15 mouse cellular contexts compared by ENCODE assay signal in genomic region chr2:172663681-172664080, GRCm38 (mm10).
A peak's percentile ranks its signal among the peaks of the same experiment; 100 is the strongest.
DNase-seq lines count a peak whose midpoint lies in the region; ATAC-seq lines count a peak whose summit lies in the region.
"Had no signal": no experiment of that assay in that cellular context is flagged by ENCODE, and none has a peak within 500 bp of the region (broad histone marks: within the 10 kb centered on the region; RNA-seq: fewer than 3 reads in every experiment).

No protein-coding gene starts in this region.

- H3K27ac ChIP-seq in heart, embryonic 13.5 days (replicated peaks): no peak overlapping the region
- H3K27ac ChIP-seq in heart, embryonic 11.5 days (ENCODE audit: low read depth, low read length): no peak overlapping the region
- no peak overlapping the region for H3K27ac ChIP-seq in embryonic facial prominence, embryonic 11.5 days (replicated peaks; ENCODE audit: low read depth, low read length)
- peak overlapping the region; percentile 55; the same call in 1 of the 2 replicates for H3K27ac ChIP-seq in forebrain, embryonic 14.5 days (ENCODE audit: low read depth, low read length)
- no peak overlapping the region for H3K27ac ChIP-seq in midbrain, embryonic 13.5 days
- H3K27ac ChIP-seq: heart, embryonic 15.5 days; liver, embryonic 12.5 days had no signal

- 7% methylated on average over 6 of the region's 6 CpGs for WGBS in heart, embryonic 13.5 days
- 3% methylated on average over 6 of the region's 6 CpGs for WGBS in heart, embryonic 11.5 days (ENCODE audit: insufficient replicate concordance)
- 8% methylated on average over 6 of the region's 6 CpGs for WGBS in embryonic facial prominence, embryonic 11.5 days
- WGBS in forebrain, embryonic 14.5 days: under 1% methylated on average over 6 of the region's 6 CpGs
- WGBS in midbrain, embryonic 13.5 days: 8% methylated on average over 6 of the region's 6 CpGs

- H3K4me3 ChIP-seq in heart, embryonic 13.5 days: no peak overlapping the region
- H3K4me3 ChIP-seq in heart, embryonic 11.5 days (ENCODE audit: low read depth, low read length): no peak overlapping the region
- H3K4me3 ChIP-seq in embryonic facial prominence, embryonic 11.5 days (ENCODE audit: low read depth, low read length): no peak overlapping the region
- no peak overlapping the region for H3K4me3 ChIP-seq in forebrain, embryonic 14.5 days (ENCODE audit: low read depth, low read length)
- H3K4me3 ChIP-seq in midbrain, embryonic 13.5 days (replicated peaks): no peak overlapping the region
- H3K4me3 ChIP-seq: heart, embryonic 15.5 days; liver, embryonic 12.5 days had no signal

- no peak for ATAC-seq in heart, embryonic 13.5 days (ENCODE audit: extremely low read depth, insufficient number of reproducible peaks, low FRiP score, low TSS enrichment)
- no peak for ATAC-seq in heart, embryonic 11.5 days (replicated peaks; ENCODE audit: insufficient number of reproducible peaks, low FRiP score, low TSS enrichment)
- ATAC-seq in embryonic facial prominence, embryonic 11.5 days (replicated peaks; ENCODE audit: insufficient number of reproducible peaks, low FRiP score, low TSS enrichment, low read depth): no peak
- ATAC-seq in forebrain, embryonic 14.5 days: peak; percentile 65
- peak; percentile 59; the same call in 1 of the 2 replicates for ATAC-seq in midbrain, embryonic 13.5 days
- ATAC-seq in inflammation-experienced regulatory T-cells, adult 6 months: no peak
- ATAC-seq: lung, postnatal 0 days had no signal

- H3K4me2 ChIP-seq in heart, embryonic 13.5 days: peak overlapping the region; percentile 22
- no peak overlapping the region for H3K4me2 ChIP-seq in heart, embryonic 11.5 days
- H3K4me2 ChIP-seq in embryonic facial prominence, embryonic 11.5 days (ENCODE audit: low read depth, low read length): peak overlapping the region; percentile 13; the same call in 1 of the 2 replicates
- peak overlapping the region; percentile 28; the same call in 1 of the 2 replicates for H3K4me2 ChIP-seq in forebrain, embryonic 14.5 days (ENCODE audit: low read length)
- H3K4me2 ChIP-seq in midbrain, embryonic 13.5 days (replicated peaks): peak overlapping the region; percentile 5
- H3K4me2 ChIP-seq: heart, embryonic 15.5 days; liver, embryonic 12.5 days had no signal

- H3K9me3 ChIP-seq in heart, embryonic 13.5 days: 0 out of 2 replicates have a peak, but pooled peaks cover 4% of the 10 kb centered on the region
- no peaks in the 10 kb centered on the region for H3K9me3 ChIP-seq in heart, embryonic 11.5 days (replicated peaks; ENCODE audit: control insufficient read depth, low read length)
- H3K9me3 ChIP-seq in embryonic facial prominence, embryonic 11.5 days (replicated peaks; ENCODE audit: control insufficient read depth, low read length): no peaks in the 10 kb centered on the region
- no peaks in the 10 kb centered on the region for H3K9me3 ChIP-seq in forebrain, embryonic 14.5 days (replicated peaks; ENCODE audit: control insufficient read depth, low read length)
- no peaks in the 10 kb centered on the region for H3K9me3 ChIP-seq in midbrain, embryonic 13.5 days
- H3K9me3 ChIP-seq: heart, embryonic 15.5 days; liver, embryonic 12.5 days had no signal

- peaks cover 45% of the 10 kb centered on the region for H3K27me3 ChIP-seq in heart, embryonic 13.5 days (replicated peaks)
- H3K27me3 ChIP-seq in heart, embryonic 11.5 days (ENCODE audit: control insufficient read depth, insufficient read depth, low read length): peaks cover 31% of the 10 kb centered on the region
- no peaks in the 10 kb centered on the region for H3K27me3 ChIP-seq in embryonic facial prominence, embryonic 11.5 days (ENCODE audit: control insufficient read depth, insufficient read depth, low read length)
- H3K27me3 ChIP-seq in forebrain, embryonic 14.5 days (replicated peaks; ENCODE audit: control insufficient read depth, insufficient read depth, low read length): 0 out of 2 replicates have a peak, but pooled peaks cover 4% of the 10 kb centered on the region
- H3K27me3 ChIP-seq in midbrain, embryonic 13.5 days: peaks cover 40% of the 10 kb centered on the region

- no peak for DNase-seq in embryonic facial prominence, embryonic 11.5 days (ENCODE audit: low spot score)
- peak; percentile 72 for DNase-seq in forebrain, embryonic 14.5 days (ENCODE audit: low spot score)
- no peak for DNase-seq in adrenal gland, adult 18-20 months (ENCODE audit: low spot score in 2 of 2)
- DNase-seq: adrenal gland, postnatal 10 days; cerebellum, postnatal 14 days; right cerebral cortex, postnatal 25 days; thymus, adult 2 months had no signal

- no peak overlapping the region for H3K9ac ChIP-seq in heart, embryonic 13.5 days
- H3K9ac ChIP-seq in heart, embryonic 11.5 days (ENCODE audit: low read depth, low read length): no peak overlapping the region
- no peak overlapping the region for H3K9ac ChIP-seq in embryonic facial prominence, embryonic 11.5 days (replicated peaks; ENCODE audit: low read length)
- H3K9ac ChIP-seq in forebrain, embryonic 14.5 days (ENCODE audit: low read length): no peak overlapping the region
- no peak overlapping the region for H3K9ac ChIP-seq in midbrain, embryonic 13.5 days (replicated peaks)
- H3K9ac ChIP-seq: heart, embryonic 15.5 days; liver, embryonic 12.5 days had no signal

- H3K4me1 ChIP-seq in heart, embryonic 13.5 days: peaks cover 9% of the 10 kb centered on the region; the same call in 1 of the 2 replicates
- peaks cover 3% of the 10 kb centered on the region; the same call in 1 of the 2 replicates for H3K4me1 ChIP-seq in heart, embryonic 11.5 days (ENCODE audit: control insufficient read depth, insufficient read depth, low read length)
- H3K4me1 ChIP-seq in embryonic facial prominence, embryonic 11.5 days (ENCODE audit: control insufficient read depth, insufficient read depth, low read length): peaks cover 7% of the 10 kb centered on the region; the same call in 1 of the 2 replicates
- H3K4me1 ChIP-seq in forebrain, embryonic 14.5 days (ENCODE audit: control insufficient read depth, insufficient read depth, low read length): peaks cover 15% of the 10 kb centered on the region
- peaks cover 19% of the 10 kb centered on the region for H3K4me1 ChIP-seq in midbrain, embryonic 13.5 days (replicated peaks)
- H3K4me1 ChIP-seq: liver, embryonic 12.5 days had no signal

- H3K36me3 ChIP-seq in heart, embryonic 13.5 days: no peaks in the 10 kb centered on the region
- no peaks in the 10 kb centered on the region for H3K36me3 ChIP-seq in heart, embryonic 11.5 days (ENCODE audit: control insufficient read depth, insufficient read depth, low read length)
- H3K36me3 ChIP-seq in embryonic facial prominence, embryonic 11.5 days (replicated peaks; ENCODE audit: control insufficient read depth, insufficient read depth, low read depth, low read length): no peaks in the 10 kb centered on the region
- H3K36me3 ChIP-seq in forebrain, embryonic 14.5 days (ENCODE audit: control insufficient read depth, insufficient read depth, low read length): no peaks in the 10 kb centered on the region
- H3K36me3 ChIP-seq in midbrain, embryonic 13.5 days: no peaks in the 10 kb centered on the region
- H3K36me3 ChIP-seq: G1E; heart, embryonic 15.5 days; liver, embryonic 12.5 days had no signal

Comparison
In these comparisons a context has a peak if more than half of its experiments do, and no peak if none do; other contexts are left out.
1. ATAC-seq: peak in forebrain, embryonic 14.5 days (single experiment) and midbrain, embryonic 13.5 days (single experiment); none in heart, embryonic 13.5 days (single experiment), heart, embryonic 11.5 days (single experiment), embryonic facial prominence, embryonic 11.5 days (single experiment) and inflammation-experienced regulatory T-cells, adult 6 months (single experiment).